Mouse (Mus musculus) heart, postnatal 14 days (tissue): ENCODE results near the gene Socs3. TPM values are rescaled to one million over a fixed set of nuclear protein-coding genes. Genes with fewer than 3 reads are reported as not detected.

Experiments used
- DNase-seq, 2 experiments: peaks; one replicate each; pipeline ENCODE4 v3.0.0; 2021 to 2022
- intact Hi-C: fragments of 180-260 bp; cut with DNase I; formaldehyde crosslinking; loops from one replicate; pipeline ENCODE4 v1.15.1; 2025
- total RNA-seq, 2 experiments: library from RNA; stranded (reverse); gene quantifications; 2 replicates each; pipeline ENCODE4 v1.2.3; 2021

Socs3 gene
- total RNA-seq, 2 experiments from 2014 or later = 4.1 to 5.1 TPM

DNA sequence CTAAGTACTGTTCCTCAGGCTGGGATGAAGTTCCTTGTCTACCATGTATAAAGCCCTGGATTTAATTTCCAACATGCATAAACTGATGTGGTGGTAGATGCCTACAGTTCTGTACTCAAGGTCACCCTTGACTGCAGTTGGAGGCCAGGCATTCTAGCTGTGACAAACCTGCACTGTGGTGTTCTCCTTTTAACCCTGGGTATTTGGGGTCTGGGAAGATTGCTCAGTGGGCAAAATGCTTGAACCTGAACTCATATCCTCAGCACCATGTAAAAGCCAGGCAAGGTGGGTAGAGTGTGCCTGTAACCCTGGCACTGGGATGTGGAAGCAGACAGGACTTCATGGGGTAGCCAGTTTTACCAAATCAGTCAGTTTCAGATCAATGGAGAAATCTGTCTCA, 9.2 kb downstream of the Socs3 start:
- intact Hi-C loops = no loop called here
- no peak for DNase-seq

DNA sequence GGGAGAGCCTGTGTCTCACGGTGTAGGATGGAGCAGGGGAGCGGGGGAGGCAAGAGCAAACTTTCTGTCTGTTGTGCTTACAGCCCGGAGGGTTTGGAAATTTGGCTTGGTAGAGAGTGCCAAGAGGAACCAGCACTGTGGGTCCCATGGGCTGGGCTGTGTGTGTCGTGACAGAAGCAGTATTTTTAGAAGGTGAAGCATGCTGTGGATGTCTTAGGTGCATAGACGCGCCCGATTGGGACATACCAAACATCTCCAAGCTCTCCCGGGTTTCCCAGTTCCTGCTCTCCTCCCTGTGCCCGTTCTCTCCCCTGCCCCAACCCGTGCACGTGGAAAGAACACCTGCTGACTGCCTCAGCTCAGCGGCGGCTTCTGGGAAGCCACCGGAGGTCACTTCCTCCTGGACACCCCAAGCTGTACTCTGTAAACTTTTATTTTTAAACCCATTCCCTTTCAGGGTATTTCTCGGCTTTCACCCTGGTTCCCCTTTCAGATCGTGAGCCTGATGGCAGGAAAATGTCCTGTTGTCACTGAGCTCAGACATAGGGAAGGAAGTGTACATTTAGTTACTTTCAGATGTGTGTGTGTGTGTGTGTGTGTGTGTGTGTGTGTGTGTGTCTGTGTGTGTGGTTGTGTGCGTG, 10.0 kb downstream of the Socs3 start:
- intact Hi-C loops = no loop called here
- no peak for DNase-seq

DNA sequence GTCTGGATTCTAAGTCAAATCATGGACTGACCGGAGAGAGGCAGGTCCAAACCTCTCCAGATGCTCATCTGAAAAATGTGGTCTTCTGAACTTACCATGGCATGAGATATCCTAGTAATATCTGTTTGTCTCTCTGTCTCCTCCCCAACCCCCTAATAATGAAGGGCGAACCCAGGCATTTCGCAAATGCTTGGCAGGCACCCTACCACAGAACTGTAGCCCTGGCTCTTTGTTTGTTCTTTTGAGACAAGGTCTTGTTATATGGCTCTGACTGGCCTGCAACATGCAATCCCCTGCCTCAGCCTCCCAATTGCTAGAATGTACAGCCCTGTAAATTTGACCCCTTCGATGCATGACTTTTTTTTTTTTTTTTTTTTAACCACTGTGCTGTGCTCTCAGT, 10.7 kb downstream of the Socs3 start:
- intact Hi-C loops = no loop called here

DNA sequence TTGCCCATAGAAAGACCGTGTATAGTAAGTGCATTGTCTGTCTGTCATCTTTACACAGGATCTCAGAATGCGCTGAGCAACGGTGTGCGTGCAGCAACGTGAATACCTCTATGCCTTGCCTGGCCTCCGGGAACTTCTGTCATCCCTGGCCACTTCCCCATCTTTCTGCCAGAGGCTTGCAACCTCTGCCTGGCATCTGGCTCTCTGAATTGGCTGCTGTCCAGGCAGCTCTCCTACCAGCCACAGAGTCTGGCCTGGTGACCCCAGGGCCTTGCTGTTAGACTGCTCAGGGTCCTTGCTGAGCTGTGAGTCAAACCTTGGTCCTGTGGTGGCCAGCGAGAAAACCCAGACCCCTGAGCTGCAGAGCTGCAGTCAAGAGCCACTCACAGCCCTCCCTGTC, 11.7 kb downstream of the Socs3 start:
- DNase-seq = no peak
- intact Hi-C loops = no loop called here

More for the DNA sequence above, 10.7 kb downstream of the Socs3 start:
- DNase-seq = no peak

DNA sequence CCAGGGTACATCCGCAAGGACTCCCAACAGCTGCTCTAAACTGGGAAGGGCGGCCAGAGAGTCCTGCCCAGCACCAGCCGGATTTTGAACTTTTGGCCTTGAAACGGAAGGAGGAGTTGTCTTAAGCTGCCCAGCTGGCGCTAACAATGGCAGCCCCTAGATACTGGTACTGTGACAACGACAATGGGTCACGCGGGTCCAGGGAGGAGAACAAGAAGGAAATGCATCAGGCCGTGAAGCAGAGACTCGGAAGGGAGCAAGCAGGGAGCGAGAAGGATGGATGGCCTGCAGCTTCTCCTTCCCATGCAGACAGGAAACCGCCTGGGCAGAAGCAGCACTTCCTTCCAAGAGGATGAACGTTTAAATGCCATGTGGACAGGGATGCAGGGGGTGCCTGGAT, 14.2 kb downstream of the Socs3 start:
- intact Hi-C loops = no loop called here

DNA sequence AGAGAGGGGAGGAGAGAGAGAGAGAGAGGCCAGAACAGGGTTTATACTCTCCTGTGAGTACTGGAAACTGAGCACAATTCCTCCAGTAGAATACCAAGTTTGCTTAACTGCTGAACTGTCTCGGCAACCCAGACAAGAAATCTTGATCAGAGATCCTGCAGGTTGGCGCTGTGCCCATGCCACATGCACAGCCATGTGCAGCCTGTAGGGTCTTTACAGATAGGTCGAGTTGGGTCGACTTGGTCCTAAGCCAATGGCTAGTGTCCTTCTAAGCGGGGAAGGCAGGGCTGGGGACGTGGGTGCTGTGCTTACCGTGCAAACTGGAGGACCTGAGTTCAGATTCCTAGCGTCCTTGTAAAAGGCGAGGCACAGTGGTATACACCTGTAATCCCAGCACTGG, 15.0 kb downstream of the Socs3 start:
- intact Hi-C loops = no loop called here
- DNase-seq = no peak

More for the DNA sequence above, 14.2 kb downstream of the Socs3 start:
- no peak for DNase-seq

DNA sequence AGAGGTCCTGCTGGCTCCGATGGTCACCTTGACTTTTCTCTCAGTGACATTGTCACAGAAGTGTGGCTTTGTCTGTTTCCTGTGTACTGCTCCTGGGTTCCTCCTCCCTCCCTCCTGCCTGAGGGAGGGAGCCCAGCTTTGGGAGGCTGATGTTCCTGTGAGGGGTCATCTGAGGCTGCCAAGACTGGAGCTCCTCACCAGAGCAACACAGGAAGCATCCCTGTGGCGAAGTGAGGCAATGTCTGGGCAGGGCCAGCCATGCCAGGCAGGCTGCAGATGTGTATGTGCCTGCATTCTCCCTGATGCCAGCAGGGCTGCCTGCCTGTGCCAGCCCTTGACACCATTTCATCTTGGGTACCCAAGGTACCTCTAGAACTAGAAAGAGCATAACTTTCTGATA, 15.8 kb downstream of the Socs3 start:
- intact Hi-C loops = no loop called here
- no peak for DNase-seq

DNA sequence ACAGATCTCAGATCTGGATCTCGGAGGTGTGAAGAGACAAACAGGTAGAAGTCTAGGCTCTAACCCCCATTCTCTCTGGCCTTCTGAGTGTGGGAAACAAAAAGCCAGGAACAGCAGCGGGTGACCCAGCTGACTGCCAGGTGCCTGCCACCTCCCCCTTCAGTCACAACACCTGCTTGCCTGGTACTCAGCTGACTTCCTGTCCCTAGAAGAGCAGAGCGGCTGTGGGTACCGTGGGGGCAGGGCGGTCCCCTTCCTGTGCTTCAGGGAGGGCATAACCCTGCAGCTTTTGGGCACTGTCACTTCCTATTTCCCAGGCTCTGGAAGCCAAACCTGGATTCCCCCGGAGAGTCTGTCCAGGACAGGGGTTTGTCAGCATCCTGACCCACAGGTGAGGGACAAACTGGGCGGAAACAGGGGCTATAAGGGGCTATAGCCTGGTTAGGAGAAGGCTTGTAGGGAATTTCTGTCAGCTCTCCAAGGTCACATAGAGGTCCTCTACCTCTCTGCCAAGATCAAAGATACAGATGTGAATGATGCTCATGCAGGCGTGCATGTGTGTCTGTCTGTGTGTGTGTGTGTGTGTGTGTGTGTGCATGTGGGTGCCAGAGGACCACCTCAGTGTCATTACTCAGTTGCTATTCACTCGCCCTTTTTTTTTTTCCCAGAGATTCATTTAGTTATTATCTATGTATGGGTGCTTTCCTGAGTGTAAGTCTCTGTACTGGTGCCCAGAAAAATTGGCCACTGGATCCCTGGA, 17.5 kb downstream of the Socs3 start:
- intact Hi-C loops = no loop called here
- no peak for DNase-seq

DNA sequence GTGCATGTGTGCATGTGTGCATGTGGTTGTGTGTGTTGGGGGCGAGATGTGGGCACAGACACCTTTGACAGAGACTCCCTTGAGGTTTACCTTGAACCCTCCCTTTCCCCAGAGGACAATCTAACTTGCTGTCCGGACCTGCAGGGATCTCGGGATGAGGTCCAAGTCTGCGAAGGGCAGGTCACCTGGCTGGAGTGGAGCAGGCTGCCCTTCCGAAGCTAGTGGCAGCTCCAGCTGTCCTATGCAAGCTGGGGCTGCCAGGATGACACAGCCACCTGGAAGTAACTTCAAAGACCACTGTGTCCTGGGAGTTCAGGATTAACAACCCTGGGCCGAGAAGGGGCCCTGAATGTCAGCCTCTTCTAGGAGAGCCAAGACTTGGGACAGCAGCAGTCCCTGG, 18.5 kb downstream of the Socs3 start:
- no peak for DNase-seq
- intact Hi-C loops = no loop called here

DNA sequence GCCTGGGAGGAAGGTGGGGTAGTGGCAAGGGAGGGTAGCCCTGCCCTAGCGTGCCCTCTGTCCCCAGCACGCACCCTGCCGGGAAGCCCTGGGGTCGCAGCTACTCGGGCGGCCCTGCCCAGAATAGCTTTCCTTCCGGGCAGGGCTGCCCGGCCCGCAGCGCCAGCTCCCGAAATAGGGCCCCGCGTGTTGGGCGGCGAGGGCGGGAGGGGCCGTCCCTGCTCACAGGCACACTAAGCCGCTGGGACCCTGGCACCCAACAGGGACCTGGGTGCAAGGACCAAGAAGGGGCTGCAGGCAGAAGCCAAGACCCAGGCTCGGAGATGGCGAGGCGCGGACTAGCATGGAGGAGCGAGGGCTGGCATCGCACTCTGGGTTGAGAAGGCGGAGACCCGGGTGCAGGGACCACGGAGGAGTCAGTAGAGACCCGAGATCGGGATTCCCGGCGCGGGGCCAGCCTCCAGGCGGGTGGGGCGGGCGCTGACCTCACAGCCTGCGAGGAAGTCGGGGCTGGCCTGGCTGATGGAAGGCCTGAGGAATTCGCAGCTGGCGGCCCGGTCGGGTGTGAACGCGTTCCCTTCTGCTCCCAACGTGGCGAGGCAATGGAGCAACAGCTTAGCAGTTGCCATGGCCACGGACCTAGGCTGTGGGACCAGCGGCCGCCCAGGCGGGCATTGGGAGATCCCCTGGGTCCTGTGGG, 20.3 kb downstream of the Socs3 start:
- peak; percentile 89 to 91 for DNase-seq

DNA sequence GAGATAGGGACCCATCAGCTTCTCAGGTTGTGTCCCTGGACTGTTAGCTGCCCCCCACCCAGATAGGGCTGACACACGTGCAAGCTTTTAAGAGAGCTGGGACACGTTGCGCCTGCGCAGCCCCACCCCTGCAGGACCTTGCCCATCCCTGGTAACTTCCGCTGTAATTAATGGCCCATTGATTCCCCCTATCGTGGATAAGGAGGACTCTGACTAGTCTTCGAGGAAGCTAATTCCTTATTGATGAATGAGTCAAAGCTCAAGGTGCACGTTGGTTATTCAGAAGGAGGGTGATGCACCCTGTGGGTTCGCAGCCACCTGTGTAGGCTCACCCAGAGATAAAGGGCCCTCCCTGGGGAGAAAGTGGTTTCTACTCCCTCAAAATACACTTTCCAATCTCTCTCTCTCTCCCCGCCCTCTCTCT, 22.8 kb downstream of the Socs3 start:
- DNase-seq = no peak
- intact Hi-C loops = loop anchor here (5.0 kb wide), 1 partner anchor 35 kb away; no protein-coding TSS in a partner anchor

More for the DNA sequence above, 20.3 kb downstream of the Socs3 start:
- intact Hi-C loops = loop anchor here (5.0 kb wide), 1 partner anchor 37 kb away; no protein-coding TSS in a partner anchor

DNA sequence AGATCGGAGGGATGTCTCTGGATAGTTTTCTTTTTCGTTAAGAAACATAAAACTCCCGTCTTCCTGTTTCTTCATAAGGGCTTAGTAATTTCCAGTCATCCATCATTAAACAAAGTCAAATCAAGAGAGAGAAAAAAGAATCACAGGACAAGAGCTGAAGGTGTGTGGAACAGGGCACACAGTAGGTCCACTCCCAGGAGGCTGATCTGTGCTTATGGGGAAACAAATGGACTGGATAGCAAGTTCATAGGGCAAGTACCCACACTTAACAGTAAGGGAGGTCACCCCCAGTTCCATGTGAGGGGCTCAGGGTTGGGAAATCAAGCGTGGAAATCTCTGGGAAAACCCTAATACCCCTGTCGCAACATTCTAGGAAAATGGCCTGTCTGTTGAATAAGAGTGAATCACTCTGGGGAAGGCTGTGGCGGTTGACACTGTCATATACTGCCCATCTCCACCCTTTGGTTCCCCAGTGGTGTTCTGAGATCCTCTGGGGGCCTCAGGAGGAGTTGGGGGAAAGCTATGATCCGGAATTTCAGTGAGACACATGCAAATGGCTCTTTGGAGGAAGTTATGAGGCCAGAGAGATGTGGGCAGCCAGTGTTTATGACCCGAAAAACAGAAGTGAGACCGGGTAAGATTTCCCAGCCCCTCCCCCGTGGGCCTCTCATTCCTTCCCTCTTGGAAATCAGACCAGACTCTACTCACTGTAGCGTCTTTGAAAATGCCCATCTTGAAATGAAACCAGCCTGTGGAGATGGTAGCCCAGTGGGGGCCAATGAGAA, 23.5 kb downstream of the Socs3 start:
- DNase-seq = no peak
- intact Hi-C loops = loop anchor here (5.0 kb wide), 1 partner anchor 34 kb away; no protein-coding TSS in a partner anchor

DNA sequence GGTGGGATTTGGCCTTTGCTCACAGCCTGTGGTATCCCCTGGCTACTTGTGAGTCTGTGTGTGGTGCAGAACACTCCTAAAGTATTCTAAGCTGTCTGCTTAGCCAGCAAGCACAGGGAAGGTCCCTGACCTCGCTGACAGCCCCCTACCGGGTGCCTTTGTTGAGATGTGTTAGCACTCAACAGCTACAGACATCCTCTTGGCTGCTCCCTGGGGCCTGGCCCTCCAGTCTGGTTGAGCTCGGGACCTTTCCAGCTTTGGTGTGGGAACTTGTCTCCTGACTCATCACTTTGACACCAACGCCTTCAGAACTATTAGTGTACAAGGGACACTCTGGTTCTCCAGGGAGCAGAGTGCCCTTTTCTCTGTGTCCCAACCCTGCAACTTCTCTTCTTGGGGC, 28.0 kb downstream of the Socs3 start:
- intact Hi-C loops = no loop called here
- no peak for DNase-seq

DNA sequence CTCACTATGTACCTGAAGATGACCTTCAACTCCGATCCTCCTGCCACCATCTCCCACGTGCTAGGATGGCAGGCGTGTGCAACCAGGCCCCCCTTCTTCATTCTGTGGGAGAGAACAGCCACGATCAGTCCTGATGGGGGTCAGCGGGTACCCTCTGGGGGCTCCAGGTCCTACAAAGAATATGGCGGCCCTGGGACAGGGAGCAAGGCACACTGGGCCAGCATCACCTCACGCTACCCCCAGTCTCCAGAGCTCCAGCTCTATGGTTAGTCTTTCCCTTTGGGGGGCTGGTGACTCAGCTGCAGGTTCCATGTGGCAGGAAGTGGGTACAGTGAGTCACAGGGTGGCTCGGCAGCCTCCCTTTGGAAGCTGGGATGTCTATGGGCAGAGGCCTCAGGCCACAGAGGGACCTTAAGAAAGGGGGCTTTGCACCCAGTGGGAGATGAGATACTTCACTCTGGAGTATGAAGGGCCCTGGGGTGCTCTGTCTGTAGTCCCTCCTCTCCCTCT, 28.5 kb downstream of the Socs3 start:
- no peak for DNase-seq
- intact Hi-C loops = no loop called here

DNA sequence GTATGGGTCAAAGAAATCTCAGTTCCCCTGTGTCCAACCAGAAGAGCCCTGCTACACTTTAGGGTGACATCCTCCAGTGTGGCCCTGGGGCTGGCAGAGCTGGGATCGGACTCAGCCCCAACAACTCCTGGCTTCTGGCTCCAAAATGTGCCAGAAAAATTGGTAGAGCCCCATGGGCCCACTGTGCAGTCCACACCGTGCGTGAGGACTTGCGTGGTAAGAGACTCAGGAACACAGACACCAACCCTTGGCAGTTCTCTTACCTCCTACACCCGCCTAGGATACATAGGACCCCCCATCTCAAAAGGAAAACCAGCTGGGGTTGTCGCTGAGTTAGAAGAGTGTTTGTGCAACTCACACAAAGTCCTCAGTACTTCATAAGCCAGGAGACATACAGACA, 29.0 kb downstream of the Socs3 start:
- DNase-seq = no peak

DNA sequence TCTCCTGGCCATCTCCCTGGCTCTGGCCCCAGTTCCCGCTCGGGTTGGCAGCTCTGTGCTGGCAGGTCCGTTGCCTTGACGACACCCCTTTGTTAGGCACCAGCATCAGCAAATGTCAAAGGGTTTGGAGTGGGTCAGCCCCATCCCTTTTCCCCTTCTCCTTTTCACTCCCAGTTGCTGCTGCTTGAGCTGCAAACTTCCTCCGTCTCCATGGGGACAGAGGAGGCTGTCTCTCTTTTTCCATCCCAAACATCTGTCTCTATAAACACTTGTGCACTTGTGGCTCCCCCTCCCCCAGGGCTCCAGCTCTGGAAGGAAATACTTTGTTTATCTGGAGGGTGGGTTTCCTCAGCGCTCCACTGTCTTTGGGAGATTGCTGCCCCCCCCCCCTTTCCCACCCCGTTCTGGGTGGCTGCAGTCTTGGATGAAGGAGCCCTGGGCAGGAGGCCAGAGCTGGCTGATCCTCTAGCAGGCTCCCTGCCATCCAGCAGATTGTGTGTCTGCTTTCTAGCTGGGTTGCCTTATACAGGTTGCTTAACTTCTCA, 30.0 kb downstream of the Socs3 start:
- peak; percentile 89 to 90 for DNase-seq
- intact Hi-C loops = no loop called here

More for the DNA sequence above, 29.0 kb downstream of the Socs3 start:
- intact Hi-C loops = no loop called here

DNA sequence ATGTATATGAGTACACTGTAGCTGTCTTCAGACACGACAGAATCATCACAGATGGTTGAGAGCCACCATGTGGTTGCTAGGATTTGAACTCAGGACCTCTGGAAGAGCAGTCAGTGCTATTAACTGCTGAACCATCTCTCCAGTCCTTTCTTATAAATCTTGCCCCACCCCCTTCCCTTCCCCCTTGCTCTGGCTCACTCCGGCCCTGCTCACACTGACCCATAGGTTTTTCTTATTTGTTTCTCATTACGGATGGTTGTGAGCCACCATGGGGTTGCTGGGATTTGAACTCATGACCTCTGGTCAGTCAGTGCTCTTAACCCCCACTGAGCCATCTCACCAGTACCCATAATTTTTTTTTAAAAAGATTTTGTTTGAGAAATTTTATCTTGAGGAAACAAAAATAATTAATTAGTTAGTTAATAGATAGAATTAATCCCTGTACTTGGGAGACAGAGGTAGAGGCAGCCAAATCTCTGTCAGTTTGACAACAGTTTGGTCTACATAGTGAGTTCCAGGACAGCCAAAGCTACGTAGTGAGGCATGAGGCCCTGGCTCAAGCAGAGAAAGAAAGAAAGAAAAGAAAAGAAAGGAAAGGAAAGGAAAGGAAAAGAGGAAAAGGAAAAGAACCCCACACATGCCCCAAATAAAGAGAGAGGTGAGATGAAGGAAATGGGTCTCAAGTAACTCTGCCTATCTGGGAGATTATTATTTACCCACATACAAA, 30.7 kb downstream of the Socs3 start:
- DNase-seq = no peak
- intact Hi-C loops = no loop called here

DNA sequence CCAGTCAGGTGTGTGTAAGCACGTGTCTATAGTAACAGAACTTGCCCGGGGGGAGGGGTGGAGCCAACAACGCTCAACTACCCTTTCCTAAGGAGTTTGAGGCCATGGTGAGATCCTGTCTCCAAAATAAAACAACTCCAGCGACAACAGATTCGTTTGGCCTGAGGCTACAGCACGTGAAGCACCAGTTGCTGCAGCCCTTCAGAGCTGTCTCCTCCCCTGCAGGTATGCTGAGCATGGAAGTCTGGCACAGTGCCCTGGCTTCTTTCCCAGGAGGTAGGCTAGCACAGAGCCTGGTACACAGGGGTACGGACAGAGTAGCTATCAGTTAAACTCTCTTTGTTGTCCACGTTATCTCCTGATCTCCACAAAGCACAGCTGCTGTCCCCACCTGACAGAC, 33.6 kb downstream of the Socs3 start:
- peak; percentile 73 to 81 for DNase-seq
- intact Hi-C loops = loop anchor here (2.0 kb wide), 1 partner anchor 29 kb away; no protein-coding TSS in a partner anchor

DNA sequence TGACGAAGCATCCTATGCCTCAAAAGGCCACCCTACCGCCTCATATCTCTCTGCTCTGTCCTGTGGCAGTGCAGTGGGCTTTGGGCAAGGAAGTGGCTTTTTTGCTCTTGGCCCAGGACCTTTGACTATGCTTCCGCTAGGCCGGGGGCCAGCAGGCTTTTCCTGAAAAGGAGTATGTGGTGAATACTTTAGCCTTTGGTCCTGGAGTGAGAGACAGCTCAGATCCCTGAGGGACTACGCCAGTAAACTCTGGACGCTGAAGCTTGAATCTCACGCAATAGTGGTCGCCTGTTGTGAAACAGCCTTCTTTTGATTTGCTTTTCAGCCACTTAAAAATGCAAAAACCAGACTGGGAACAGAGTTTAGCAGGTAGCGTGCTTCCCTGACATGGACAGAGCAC, 34.2 kb downstream of the Socs3 start:
- intact Hi-C loops = loop anchor here (2.0 kb wide), 1 partner anchor 29 kb away; no protein-coding TSS in a partner anchor
- peak; percentile 72 to 73 for DNase-seq
